Mouse (Mus musculus): ENCODE measurements around the gene Plcb3.
A peak's percentile ranks its signal among the peaks of the same experiment; 100 is the strongest.

Plcb3 gene

DNA sequence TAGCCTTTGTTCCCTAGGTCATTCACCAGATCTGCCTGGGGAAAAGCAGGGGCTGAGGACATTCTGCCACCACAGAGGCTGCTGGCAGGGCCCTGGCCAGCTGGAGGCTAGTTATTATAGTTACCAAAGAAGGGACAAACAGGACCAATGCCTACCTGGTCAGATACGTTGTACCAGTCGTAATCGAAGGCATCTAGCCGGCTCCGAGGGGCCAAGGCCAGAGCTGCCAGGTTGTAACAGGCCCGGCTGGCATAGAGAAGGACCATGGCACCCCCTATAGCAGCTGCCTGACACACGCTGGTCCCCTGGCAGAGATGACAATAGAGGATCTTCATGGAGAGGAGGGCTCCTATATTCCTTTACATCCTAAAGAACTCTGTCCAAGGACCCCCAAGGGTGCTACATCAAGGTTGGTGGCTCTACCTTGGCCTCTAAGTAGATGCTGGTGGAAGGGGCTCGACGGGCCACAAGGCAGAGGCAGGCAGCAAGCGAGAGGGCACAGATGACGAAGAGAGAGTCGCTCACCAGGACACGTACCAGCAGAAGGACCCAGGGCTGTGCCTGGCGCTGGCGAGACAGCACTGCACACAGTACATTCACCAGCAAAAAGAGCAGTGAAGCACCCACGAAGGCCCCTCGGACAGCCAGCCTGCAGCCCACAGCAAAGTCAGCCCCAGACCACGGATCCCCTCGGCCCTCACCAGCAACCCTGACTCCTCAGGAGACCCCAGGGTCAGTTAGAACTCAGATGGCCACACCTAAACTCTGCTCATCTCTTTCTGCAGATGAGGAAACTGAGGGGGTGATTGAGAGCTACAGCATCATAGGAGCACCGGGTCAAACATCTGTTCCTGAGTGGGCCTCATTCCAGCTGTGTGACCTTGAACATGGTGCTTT, 36.9 kb downstream of the Plcb3 start:
- no peak for DNase-seq (ENCODE audit: low spot score)

DNA sequence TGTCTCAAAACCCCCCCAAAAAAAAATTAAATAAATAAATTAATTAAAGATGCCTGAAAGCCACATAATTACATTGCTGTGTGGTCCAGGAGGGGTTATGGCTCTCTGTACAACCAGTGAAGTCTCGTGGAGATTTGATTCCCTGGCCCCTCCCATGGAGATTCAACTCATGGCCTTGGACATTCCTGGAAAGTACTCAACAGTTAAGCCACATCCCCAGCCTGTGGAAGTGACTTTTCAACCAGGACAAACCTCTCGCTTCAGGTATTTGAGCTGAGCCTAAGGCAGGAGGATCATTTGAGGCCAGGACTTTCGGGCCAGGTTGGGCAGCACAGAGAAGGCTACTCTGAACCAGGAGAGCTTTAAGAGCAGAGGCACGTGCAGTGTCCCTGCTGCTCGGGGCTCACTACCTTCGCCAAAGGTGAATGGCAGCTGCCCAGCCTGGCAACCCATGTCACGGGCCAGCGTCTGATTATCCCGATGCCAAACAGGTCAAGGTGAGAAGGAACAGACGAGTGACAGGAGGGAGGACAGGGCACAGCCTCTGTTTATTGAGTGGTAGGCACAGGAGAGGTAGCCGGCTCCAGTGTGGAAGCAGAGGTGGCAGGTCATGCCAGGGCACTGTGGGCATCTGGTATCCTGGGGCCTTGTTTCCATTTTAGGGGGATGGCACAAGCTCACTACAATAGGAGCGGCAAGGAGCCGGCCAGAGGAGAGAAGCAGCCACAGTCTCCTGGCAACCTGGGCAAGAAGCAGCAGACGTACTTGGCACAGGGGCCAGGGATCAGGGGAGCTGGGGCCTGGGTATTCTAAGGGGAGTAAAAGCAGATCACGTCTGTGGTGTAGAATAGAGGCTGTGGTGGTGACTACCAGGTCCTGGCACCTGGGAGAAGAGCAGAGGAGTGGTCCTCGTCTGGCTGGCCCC, 38.5 kb downstream of the Plcb3 start:
- DNase-seq (ENCODE audit: low spot score), result no peak

DNA sequence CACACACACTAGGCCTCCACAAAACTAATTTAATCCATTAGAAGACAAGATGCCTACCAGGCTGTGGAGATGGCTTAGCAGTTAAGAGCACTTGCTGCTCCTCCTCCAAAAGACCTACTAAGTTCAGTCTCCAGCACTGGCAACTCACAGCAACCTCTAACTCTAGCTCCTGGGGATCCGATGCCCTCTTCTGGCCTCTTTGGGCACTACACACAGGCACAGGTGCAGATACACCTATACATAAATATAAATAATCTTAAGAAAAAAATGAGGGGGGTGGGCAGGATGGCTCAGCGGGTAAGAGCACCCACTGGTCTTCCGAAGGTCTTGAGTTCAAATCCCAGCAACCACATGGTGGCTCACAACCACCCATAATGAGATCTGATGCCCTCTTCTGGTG, 40.0 kb downstream of the Plcb3 start:
- DNase-seq (ENCODE audit: low spot score), result no peak

DNA sequence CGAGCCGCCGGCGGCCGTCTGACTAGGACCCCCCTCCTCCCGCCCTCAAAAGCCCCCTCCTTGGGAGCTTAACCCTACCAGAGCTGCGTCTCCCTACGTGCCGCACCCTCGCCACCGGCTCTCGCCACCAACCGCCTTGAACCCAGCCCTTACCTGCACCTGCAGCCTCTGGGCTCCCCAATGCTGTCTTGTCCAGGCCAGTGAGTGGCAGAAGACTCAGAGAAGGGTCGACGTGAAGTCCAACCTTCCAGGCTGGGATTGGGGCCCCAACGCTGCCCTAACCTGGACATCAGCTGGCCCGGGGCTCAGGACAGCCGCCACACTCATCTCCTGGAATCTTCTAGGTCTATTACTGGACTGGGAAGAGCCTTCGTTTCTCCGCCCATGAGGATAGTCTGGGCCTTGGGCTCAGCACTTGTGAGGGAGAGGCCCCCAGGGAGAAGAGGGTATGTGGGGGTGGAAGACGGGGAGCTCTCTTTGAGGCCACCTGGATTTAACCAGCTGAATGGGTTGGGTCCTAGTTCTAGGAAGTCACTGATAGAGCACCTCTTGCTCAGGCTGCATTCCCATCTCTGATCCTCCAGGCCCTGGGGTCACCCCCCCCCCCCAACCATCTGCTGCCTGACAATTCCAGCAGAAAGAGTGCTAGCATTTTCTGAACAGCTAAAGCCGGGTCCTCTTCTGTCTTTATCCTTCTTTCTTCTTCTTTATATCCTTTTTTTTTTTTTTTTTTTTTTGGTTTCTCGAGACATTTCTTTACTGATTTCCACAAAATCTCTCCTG, 41.9 kb downstream of the Plcb3 start, which contains the start of gene Kcnk4:
Gene Kcnk4, minus strand, starts transcription at position 321 of the 783 bp plus-strand sequence.
- no peak for DNase-seq (ENCODE audit: low spot score)

DNA sequence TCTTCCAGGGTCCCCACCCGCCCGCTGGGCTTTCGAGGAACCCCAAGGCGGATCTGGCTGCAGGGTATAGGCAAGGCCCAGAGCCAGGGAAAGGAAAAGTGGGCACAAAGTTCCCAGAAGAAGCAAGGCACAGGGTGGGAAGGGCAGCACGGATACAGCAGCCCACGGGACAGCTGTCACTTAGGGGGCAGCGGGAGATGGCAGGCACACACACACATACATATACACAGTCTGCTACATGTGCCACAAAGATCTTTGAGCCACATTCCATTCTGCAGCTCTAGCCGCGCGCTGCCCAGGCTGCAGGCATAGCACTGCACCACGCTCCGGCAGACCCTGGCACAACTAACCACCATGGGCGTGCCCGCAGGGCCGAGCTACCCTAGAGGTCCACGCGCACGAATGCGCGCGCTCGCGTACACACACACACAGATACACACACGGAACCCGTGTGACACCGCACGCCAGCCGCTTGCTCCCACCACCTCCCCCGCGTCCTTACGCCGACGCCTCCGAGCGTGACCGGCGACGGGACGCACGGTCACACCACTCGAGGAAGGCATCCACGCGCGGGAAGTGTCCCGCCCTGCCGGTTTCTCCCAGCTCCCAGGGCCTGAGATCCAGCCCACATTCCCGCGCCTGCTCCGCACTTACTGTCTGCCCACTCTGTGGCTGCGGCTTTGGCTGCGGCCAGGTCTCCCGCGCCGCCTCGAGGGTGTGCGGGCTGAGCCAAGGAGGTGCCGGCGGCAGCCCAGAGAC, 42.7 kb downstream of the Plcb3 start:
- DNase-seq (ENCODE audit: low spot score), result no peak

DNA sequence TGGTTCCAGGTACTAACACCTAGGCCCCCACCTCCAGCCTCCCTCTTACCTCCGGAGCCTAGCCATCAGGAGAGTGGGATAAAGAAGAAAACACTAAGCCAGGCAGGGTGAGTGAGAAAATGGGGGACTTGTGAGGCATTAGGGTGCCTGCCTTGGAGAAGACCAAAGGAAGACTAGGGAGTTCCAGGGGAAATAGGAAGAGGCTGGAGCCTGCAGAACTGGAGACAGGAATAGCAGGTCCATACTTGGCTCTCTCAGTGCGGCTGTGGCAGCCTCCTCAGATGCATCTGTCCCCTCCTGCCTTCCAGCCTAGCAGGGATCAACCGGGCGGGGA, 43.2 kb downstream of the Plcb3 start:
- DNase-seq (ENCODE audit: low spot score), result no peak

DNA sequence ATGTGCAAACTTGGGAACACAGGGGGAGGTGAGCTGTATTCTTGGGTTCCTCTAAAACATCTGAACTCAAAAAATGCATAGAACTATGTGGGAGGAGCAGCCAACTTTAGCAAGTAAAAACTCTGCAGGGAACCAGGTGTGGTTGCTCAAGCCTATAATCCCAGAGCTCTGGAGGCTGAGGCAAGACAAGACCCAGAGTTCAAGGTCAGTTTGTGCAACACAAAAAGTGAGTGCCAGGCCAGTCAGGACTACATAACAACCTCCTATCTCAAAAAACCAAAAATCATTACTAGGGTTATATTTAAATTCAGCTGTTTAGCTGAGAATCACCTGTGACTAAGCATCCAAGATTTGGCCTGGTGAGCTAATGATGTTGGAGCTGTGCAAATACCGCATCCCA, 44.3 kb downstream of the Plcb3 start:
- no peak for DNase-seq (ENCODE audit: low spot score)

DNA sequence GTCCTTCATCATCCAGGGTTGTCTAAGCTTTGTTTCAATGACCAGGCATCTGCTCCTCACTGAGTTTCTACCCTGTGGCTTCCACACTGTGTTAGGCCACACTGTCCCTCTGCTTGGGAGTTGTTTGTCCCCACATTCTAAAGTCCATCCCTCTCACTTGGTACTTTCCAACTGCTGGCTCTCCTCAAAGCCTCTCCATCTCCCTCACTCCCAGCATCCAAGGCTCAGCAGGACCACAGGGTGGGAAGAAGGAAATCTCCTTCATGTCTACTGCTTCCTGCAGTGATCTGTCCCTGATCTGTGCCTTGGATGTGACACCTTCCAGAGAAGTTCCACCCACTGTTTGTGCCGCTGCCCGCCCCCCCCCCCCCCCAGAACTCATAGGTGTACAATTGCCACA, 45.3 kb downstream of the Plcb3 start:
- DNase-seq (ENCODE audit: low spot score), result no peak

DNA sequence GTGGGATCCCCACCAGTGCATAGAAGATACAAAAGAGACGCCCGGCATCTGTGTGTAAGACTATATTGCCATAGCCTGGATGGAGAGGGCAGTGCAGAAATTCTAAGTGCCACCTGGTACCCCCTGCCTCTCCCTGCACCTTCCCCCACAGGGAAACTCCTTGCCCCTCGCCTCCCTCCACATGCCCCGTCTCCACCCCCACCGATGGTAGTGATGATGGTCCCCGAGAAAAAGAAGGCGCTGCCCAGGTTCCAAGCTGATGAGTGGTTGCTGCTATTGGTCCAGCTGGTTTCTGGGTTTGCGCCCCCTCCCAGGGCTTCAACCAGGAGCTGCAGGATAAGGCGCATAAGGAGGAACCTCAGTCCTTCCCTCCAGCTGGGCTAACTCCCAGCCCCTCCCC, 48.2 kb downstream of the Plcb3 start:
- no peak for DNase-seq (ENCODE audit: low spot score)

DNA sequence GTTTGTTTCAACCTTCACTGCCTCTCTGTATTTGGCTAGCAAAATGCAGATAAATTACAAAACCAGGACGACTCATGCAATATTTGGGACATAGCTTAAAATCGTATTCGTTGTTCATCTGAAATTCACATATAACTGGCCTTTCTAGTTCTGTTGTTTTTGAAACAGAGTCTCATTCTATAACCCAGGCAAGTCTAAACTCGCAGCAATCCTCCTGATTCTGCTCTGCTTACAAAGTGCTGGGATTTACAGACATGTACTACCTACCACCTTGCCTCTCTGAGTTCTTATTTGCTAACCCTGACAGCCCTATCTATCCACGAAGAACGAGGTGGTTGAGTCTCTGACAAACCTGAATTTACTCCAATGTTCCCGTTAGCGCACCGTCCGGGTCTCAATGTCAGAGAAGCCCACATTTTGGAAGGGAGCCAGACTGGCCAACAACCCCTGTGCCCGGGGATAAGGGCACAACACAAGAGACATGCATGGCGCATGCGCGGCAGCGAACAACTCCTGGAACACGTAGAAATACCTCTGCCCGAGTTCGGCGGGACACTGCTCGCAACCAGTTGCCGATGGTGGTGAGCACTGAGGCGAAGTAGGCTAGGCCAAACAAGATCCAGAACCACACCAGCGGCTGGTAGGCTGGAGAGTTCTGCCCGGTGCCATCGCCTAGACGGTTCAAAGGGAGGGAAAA, 49.6 kb downstream of the Plcb3 start:
- peak; percentile 56 for DNase-seq (ENCODE audit: low spot score)

DNA sequence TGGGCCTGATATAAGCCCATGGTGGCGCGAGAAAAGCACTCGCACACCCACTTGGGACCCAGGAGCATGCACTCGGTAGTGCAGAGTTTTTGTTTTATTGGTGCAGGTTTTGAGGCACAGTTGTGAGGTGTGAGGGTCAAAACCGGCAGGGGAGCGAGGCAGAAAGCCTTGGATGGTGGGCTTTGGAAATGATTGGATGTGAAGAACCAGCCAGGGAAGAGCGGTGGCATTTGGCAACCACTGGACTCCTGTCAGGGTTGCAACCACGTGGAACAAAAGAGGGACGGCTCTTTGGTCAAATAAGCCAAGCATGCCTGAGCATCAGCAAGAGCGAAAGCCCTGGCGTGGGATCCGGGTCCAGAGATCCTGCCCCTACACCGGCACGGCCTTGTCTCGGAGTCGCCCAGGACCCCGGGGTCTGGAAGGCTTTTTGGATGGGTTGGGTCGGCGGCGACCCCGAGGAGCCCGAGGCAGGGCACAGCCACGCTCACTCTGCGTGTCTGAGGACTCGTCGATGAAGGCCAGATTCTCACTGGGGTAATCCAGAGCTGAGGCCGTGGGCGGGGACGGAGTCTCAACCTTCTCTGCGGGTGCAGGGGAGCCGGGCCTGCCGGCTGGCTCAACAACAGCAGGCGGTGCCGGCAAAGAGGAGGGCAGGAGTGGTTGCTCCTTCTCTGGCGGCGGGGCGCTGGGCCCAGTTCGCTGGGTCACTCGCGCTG, 50.5 kb downstream of the Plcb3 start:
- DNase-seq (ENCODE audit: low spot score), result no peak

DNA sequence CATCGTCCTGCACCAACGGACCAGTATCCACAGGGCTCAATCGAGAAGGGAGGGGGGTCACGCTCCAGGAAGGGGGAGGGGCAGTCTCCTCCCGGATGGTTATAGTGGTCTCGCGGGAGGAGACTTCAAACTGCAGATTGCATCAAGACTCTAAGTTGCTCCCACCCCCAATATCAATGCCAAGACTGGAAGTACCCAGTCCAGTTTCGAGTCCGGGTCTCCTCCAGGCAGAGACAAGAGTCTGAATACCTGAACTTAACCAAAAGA, 51.0 kb downstream of the Plcb3 start, which contains the start of gene Catsperz:
Gene Catsperz, minus strand, starts transcription at position 74 of the 267 bp plus-strand sequence.
- no peak for DNase-seq (ENCODE audit: low spot score)

DNA sequence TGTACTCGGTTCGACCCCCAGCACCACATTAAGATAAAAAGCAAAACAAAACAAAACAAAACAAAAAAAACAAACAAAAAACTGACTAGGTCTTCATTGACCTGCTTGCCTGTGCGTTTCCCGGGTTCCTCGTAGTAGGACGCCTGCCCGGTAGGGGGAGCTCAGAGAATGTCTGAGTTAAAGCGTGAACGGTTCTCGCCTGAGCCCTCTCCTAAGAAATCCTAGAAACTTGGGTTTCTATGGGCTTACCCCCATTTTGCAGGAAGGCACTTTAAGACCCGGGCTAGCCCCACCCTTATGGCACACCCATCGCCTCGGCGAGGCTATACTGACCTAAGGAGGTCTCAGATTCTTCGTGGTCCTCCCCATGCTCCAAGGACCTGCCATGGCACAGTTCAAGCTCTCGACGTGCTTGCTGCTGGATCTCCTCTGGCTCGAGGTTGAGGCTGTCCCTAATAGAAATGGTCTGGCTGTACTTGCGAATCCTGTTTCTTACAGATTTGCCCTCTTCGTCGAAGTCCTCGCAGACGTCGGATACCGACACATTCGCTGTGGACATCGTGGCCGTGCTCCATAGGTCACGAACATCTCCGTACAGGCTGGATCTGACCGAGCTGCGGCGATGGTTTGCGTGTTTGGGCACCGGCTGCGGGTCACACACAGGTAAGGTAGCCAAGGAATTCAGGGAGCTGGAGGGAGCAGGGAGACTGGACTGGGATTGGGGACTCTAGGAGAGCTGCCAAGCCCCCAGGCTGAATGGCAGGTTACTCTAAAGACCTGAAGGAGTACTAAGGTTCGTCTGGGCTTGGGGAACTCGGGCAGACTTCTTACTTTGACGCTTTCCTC, 51.6 kb downstream of the Plcb3 start:
- DNase-seq (ENCODE audit: low spot score), result peak; percentile 91

DNA sequence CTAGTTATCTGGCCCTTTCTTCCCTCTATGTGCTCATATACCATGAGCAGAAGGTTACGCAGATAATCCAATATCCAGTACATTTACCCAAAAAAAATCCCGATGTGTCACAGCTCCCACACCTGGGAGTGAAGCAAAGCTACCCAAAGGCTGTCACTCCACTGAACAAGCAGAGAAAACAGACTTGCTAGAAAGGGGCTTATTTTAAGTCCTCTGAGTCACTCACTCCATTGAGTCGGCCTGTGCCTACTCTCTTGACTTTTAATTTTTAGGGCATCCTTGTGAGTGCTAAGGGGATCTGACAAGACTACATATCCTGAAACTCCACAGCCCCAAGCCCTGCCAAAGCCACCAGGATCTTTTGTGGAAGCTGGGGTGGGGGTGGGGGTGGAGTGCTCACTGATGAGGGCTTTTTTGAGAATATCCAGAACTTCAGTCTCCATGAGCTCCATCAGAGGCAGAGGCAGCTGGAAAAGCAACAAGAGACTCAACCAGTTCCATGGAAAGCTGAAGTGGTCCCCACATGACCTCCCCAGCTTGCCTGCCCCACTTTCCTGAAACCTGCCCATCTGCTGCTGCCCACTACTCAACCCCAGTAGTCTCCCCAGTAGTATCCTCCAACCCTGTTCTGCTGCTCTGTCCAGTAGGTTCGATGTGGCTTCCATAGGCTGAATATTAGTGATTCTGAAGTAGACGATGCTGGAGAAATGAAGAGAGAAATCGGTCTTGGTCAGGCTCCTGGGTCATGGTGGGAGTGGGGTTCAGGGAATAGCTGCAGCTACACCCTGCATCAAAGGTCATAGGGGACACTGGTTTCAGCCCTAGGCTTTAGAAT, 53.2 kb downstream of the Plcb3 start:
- DNase-seq (ENCODE audit: low spot score), result no peak

DNA sequence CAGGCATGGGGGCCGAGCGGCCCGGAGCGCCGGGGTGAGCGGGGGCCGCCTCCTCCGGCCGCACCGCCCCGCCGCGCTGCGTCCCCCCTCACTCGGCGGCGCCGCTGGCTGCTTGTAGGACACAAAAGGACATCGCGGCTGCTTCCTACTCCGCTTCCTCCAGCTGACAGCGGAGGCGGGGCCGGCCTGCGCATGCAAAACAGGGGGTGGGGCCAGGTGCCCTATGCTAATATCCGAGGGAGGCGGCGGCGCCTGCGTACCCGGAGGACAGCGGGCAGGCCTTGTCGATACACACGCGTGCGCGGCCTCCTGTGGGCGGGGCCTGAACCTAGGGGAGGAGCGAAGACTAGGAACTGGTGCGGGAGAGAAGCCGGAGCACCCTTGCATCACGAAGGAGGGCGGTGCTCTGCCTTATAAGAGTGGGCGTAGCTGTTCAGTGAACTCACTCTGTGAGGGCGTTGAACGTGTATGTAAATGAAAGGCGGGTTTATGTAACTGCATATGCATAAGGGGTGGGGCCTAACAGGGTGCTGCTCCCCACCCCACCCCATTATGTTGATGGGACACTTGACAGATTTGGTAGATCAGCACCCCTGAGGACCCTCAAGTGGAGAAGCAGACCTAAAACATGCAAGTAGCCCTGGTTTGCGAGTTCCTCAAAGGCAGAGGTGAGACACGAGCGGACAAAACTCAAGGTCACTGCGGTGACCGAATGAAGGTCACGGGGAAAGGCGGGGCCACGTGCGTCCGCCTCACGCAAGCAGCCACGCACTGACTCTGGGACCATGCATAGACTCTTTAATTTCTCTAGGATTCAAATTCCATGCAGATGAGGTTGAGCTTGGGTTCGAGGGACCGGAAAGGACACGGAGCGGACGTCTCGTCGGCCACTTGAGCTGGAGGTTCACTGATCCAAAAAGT, 54.4 kb downstream of the Plcb3 start, which contains the start of gene Esrra:
Gene Esrra, minus strand, starts transcription at position 167 of the 921 bp plus-strand sequence.
- DNase-seq (ENCODE audit: low spot score), result peak; percentile 100

DNA sequence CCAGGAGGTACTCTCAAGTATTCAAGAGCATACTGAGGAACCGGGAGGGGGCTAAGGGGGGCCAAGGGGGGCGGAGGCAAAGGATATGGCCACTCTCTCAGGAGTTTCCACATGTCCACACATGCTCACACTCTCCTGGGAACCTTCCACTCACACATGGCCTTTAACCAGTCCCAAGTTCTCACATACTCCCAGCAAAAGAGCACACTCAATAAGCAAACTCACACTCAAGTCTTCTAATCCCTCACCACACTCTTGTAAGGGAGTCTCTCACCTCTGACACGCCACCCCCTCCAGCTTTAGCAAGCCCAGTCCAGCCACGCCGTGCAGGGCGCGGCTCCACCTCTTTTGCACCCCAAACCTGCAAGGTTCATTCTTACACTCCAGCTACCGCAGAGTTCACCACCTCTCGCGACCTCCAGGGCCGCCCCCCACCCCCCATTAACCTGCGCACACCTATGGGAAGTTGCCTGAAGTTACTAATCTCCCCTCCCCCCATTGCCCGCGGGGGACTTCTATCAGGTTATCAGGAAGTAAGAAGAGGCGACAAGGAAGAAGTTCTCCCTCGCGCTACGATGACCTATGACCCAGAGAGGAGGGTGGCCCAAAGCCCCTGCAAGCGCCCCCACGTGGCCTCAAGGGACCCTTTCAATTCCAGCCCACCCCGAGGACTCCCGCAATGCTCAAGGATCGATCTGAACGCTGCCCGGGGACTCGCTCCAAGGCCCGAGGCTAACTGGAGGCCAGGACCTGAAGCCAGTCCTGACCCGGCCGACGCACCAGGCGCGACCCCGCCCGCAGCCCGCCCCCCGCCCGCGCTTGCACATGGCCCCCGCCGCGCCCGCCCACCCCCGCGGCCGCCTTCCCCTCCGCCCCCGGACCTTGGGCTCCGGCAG, 55.3 kb downstream of the Plcb3 start:
- peak; percentile 64 for DNase-seq (ENCODE audit: low spot score)
